Mouse (Mus musculus): ENCODE results near the gene Syne1. TPM values are rescaled to one million over a fixed set of nuclear protein-coding genes. Genes with fewer than 3 reads are reported as not detected.

Syne1 gene
- polyA plus RNA-seq, 1 experiment from 2014 or later: 19.6 TPM

DNA sequence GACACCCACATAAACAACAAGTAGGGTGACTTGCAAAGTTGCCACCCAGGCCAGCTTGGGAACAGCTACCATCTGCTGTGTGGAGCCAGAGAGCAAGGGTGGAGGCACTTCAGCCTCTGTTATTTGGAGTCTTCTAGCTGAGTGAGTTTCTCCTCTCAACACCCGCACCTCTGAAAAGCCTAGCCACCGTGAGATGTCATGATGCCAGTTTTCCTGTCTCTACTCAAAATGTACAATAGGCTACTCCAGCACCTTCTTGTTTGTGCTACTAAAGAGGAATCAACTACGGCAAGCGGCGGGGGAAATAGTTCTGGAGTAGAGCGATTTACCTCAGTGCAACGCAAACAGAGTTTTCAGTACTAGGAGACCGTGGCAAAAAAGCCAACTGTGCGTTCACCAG, 3.5 kb downstream of the Syne1 start:
- H3K27me3 ChIP-seq (ENCODE audit: control insufficient read depth, insufficient read depth, low read depth, low read length): no peaks in the 10 kb centered on the region
- no peak overlapping the region for H3K9ac ChIP-seq (ENCODE audit: low read depth, low read length)
- no peaks in the 10 kb centered on the region for H3K36me3 ChIP-seq (ENCODE audit: control insufficient read depth, insufficient read depth, low read length)
- no peak overlapping the region for H3K4me3 ChIP-seq (ENCODE audit: low read depth, low read length)
- H3K9me3 ChIP-seq (replicated peaks; ENCODE audit: control insufficient read depth, low read length, poor library complexity, severe bottlenecking): no peaks in the 10 kb centered on the region
- WGBS: 93% methylated on average over 9 of the region's 9 CpGs
- no peak for ATAC-seq
- no peak overlapping the region for H3K4me2 ChIP-seq (ENCODE audit: low read length)
- peaks cover 8% of the 10 kb centered on the region; the same call in 1 of the 2 replicates for H3K4me1 ChIP-seq (ENCODE audit: control insufficient read depth, insufficient read depth, low read length)
- H3K27ac ChIP-seq (ENCODE audit: low read length): no peak overlapping the region

- Histone ChIP-seq H3K27ac (ENCODE audit: low read length) (no peak overlapping the region), H3K4me1 (ENCODE audit: control insufficient read depth, insufficient read depth, low read length) (peaks cover 8% of the 10 kb centered on the region; the same call in 1 of the 2 replicates), H3K27me3 (ENCODE audit: control insufficient read depth, insufficient read depth, low read depth, low read length) (no peaks in the 10 kb centered on the region), H3K9ac (ENCODE audit: low read depth, low read length) (no peak overlapping the region), H3K4me2 (ENCODE audit: low read length) (no peak overlapping the region), H3K9me3 (replicated peaks; ENCODE audit: control insufficient read depth, low read length, poor library complexity, severe bottlenecking) (no peaks in the 10 kb centered on the region), H3K36me3 (ENCODE audit: control insufficient read depth, insufficient read depth, low read length) (0 out of 2 replicates have a peak, but pooled peaks cover under 1% of the 10 kb centered on the region), H3K4me3 (ENCODE audit: low read depth, low read length) (no peak overlapping the region)
- WGBS: 95% methylated on average over 5 of the region's 5 CpGs
- ATAC-seq: no peak
Measured at GRCm38 (mm10) chr10:5546428-5546827, 4.9 kb downstream of the Syne1 start.

- no peaks in the 10 kb centered on the region for H3K9me3 ChIP-seq (replicated peaks; ENCODE audit: control insufficient read depth, low read length, poor library complexity, severe bottlenecking)
- H3K27me3 ChIP-seq (ENCODE audit: control insufficient read depth, insufficient read depth, low read depth, low read length): no peaks in the 10 kb centered on the region
- no peaks in the 10 kb centered on the region for H3K4me1 ChIP-seq (ENCODE audit: control insufficient read depth, insufficient read depth, low read length)
- H3K9ac ChIP-seq (ENCODE audit: low read depth, low read length): no peak overlapping the region
- H3K36me3 ChIP-seq (ENCODE audit: control insufficient read depth, insufficient read depth, low read length): no peaks in the 10 kb centered on the region
- 90% methylated on average over 1 of the region's 1 CpGs for WGBS
- no peak overlapping the region for H3K27ac ChIP-seq (ENCODE audit: low read length)
- H3K4me2 ChIP-seq (ENCODE audit: low read length): no peak overlapping the region
- no peak overlapping the region for H3K4me3 ChIP-seq (ENCODE audit: low read depth, low read length)
- no peak for ATAC-seq
Measured at GRCm38 (mm10) chr10:5528284-5528683, 23.0 kb downstream of the Syne1 start.

- ATAC-seq: no peak
- H3K9ac ChIP-seq (ENCODE audit: low read depth, low read length): no peak overlapping the region
- WGBS: 70% methylated on average over 4 of the region's 4 CpGs
- H3K27ac ChIP-seq (ENCODE audit: low read length): no peak overlapping the region
- no peak overlapping the region for H3K4me3 ChIP-seq (ENCODE audit: low read depth, low read length)
- no peaks in the 10 kb centered on the region for H3K27me3 ChIP-seq (ENCODE audit: control insufficient read depth, insufficient read depth, low read depth, low read length)
- no peaks in the 10 kb centered on the region for H3K4me1 ChIP-seq (ENCODE audit: control insufficient read depth, insufficient read depth, low read length)
- H3K36me3 ChIP-seq (ENCODE audit: control insufficient read depth, insufficient read depth, low read length): no peaks in the 10 kb centered on the region
- no peaks in the 10 kb centered on the region for H3K9me3 ChIP-seq (replicated peaks; ENCODE audit: control insufficient read depth, low read length, poor library complexity, severe bottlenecking)
- no peak overlapping the region for H3K4me2 ChIP-seq (ENCODE audit: low read length)
Measured at GRCm38 (mm10) chr10:5527634-5528033, 23.6 kb downstream of the Syne1 start.

DNA sequence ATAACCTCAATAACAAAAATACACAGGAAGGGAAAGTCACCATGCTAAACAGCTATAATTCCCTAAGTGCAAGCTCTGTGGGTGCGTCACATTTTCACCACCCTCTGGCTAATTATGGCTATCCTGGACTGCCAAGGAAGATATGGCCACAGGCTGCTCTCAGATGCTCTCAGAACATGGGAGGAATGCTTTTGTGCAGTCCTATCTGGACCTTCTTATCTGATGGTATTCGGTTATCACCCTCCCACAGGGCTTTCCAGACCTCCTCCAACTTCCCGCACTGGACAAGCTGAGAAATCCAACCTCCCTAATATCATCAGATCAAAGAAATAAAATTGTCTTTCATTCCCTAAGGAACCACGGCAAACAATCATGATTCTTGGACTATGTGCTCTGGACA, 28.4 kb downstream of the Syne1 start:
- Histone ChIP-seq H3K36me3 (ENCODE audit: control insufficient read depth, insufficient read depth, low read length) (no peaks in the 10 kb centered on the region), H3K4me2 (ENCODE audit: low read length) (no peak overlapping the region), H3K9me3 (replicated peaks; ENCODE audit: control insufficient read depth, low read length, poor library complexity, severe bottlenecking) (no peaks in the 10 kb centered on the region), H3K27me3 (ENCODE audit: control insufficient read depth, insufficient read depth, low read depth, low read length) (no peaks in the 10 kb centered on the region), H3K27ac (ENCODE audit: low read length) (no peak overlapping the region), H3K4me1 (ENCODE audit: control insufficient read depth, insufficient read depth, low read length) (no peaks in the 10 kb centered on the region), H3K4me3 (ENCODE audit: low read depth, low read length) (no peak overlapping the region), H3K9ac (ENCODE audit: low read depth, low read length) (no peak overlapping the region)
- ATAC-seq: no peak
- WGBS: 88% methylated on average over 4 of the region's 4 CpGs

DNA sequence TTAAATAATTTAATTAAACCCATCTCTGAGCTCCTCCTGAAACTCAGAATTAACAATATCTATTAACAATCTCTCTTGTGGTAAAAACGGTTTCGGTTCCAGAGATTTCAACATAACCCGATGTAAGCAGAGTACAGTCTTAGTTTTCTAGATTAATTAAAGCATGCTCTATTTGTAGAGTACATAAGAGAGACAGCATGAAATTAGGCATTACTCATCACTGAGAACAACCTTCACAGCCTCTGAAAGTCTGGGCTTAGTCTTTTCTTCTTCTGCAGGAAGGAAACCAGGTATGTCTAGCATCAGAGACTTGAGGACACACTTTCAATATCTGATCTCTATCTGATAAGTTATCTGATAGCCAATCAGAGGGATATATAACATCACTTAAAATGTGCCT, 29.0 kb downstream of the Syne1 start:
- no peaks in the 10 kb centered on the region for H3K4me1 ChIP-seq (ENCODE audit: control insufficient read depth, insufficient read depth, low read length)
- no peak overlapping the region for H3K4me3 ChIP-seq (ENCODE audit: low read depth, low read length)
- no peaks in the 10 kb centered on the region for H3K27me3 ChIP-seq (ENCODE audit: control insufficient read depth, insufficient read depth, low read depth, low read length)
- H3K4me2 ChIP-seq (ENCODE audit: low read length): no peak overlapping the region
- no peak overlapping the region for H3K27ac ChIP-seq (ENCODE audit: low read length)
- no peak for ATAC-seq
- WGBS: 93% methylated on average over 3 of the region's 3 CpGs
- no peaks in the 10 kb centered on the region for H3K9me3 ChIP-seq (replicated peaks; ENCODE audit: control insufficient read depth, low read length, poor library complexity, severe bottlenecking)
- H3K36me3 ChIP-seq (ENCODE audit: control insufficient read depth, insufficient read depth, low read length): no peaks in the 10 kb centered on the region
- no peak overlapping the region for H3K9ac ChIP-seq (ENCODE audit: low read depth, low read length)

DNA sequence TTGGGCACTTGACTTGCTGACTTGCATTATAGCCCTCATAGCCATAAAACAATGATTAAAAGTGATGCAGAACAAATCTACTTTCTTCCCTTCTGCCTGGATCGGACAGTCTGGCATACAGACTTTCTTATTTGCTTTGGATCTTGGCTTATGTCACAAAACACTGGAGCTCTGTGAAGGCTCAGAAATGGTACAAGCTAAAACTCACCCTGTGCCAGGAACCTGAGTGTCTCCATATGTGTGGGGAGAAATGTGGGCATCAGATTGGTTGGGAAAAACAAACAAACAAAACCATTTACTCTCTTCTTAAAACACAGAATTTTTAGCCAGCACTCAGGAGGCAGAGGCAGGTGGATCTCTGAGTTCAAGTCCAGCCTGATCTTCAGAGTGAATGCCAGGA, 30.6 kb downstream of the Syne1 start:
- WGBS: 68% methylated on average over 1 of the region's 1 CpGs
- H3K27ac ChIP-seq (ENCODE audit: low read length): no peak overlapping the region
- H3K27me3 ChIP-seq (ENCODE audit: control insufficient read depth, insufficient read depth, low read depth, low read length): no peaks in the 10 kb centered on the region
- H3K4me1 ChIP-seq (ENCODE audit: control insufficient read depth, insufficient read depth, low read length): no peaks in the 10 kb centered on the region
- no peaks in the 10 kb centered on the region for H3K9me3 ChIP-seq (replicated peaks; ENCODE audit: control insufficient read depth, low read length, poor library complexity, severe bottlenecking)
- no peak overlapping the region for H3K4me2 ChIP-seq (ENCODE audit: low read length)
- H3K4me3 ChIP-seq (ENCODE audit: low read depth, low read length): no peak overlapping the region
- H3K36me3 ChIP-seq (ENCODE audit: control insufficient read depth, insufficient read depth, low read length): no peaks in the 10 kb centered on the region
- ATAC-seq: no peak
- no peak overlapping the region for H3K9ac ChIP-seq (ENCODE audit: low read depth, low read length)

DNA sequence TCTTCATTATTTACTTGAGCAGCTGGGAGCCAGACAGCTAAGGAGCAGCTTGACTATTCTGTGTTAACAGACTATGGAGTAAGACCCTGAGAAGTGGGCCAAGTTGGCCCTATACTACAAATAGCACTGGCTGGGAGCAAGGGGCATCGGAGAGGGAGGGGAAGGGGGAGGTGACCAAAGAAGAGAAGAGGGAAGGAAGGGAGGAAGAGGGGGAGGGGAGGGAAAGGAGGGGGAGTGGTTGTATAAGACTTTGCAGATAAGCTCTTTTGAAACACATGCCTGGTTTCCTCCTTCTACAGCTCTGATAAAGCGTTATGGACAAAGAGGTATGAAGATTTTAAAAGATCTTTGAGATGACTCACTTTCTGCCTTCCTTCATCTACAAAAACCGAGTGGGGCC, 36.0 kb downstream of the Syne1 start:
- ATAC-seq: no peak

GRCm38 (mm10) chr10:5514134-5514533, 37.1 kb downstream of the Syne1 start:
- no peak overlapping the region for H3K27ac ChIP-seq (ENCODE audit: low read length)
- no peak overlapping the region for H3K4me3 ChIP-seq (ENCODE audit: low read depth, low read length)
- H3K4me1 ChIP-seq (ENCODE audit: control insufficient read depth, insufficient read depth, low read length): no peaks in the 10 kb centered on the region
- WGBS: 86% methylated on average over 8 of the region's 8 CpGs
- ATAC-seq: no peak
- no peak overlapping the region for H3K9ac ChIP-seq (ENCODE audit: low read depth, low read length)
- H3K36me3 ChIP-seq (ENCODE audit: control insufficient read depth, insufficient read depth, low read length): no peaks in the 10 kb centered on the region
- H3K9me3 ChIP-seq (replicated peaks; ENCODE audit: control insufficient read depth, low read length, poor library complexity, severe bottlenecking): no peaks in the 10 kb centered on the region
- H3K27me3 ChIP-seq (ENCODE audit: control insufficient read depth, insufficient read depth, low read depth, low read length): no peaks in the 10 kb centered on the region
- no peak overlapping the region for H3K4me2 ChIP-seq (ENCODE audit: low read length)

More for the DNA sequence above, 36.0 kb downstream of the Syne1 start:
- Histone ChIP-seq H3K4me2 (ENCODE audit: low read length) (no peak overlapping the region), H3K4me1 (ENCODE audit: control insufficient read depth, insufficient read depth, low read length) (no peaks in the 10 kb centered on the region), H3K9ac (ENCODE audit: low read depth, low read length) (no peak overlapping the region), H3K27ac (ENCODE audit: low read length) (no peak overlapping the region), H3K9me3 (replicated peaks; ENCODE audit: control insufficient read depth, low read length, poor library complexity, severe bottlenecking) (no peaks in the 10 kb centered on the region), H3K4me3 (ENCODE audit: low read depth, low read length) (no peak overlapping the region), H3K36me3 (ENCODE audit: control insufficient read depth, insufficient read depth, low read length) (no peaks in the 10 kb centered on the region), H3K27me3 (ENCODE audit: control insufficient read depth, insufficient read depth, low read depth, low read length) (no peaks in the 10 kb centered on the region)
- 10% methylated on average over 3 of the region's 3 CpGs for WGBS

- Histone ChIP-seq H3K4me3 (ENCODE audit: low read depth, low read length) (no peak overlapping the region), H3K4me2 (ENCODE audit: low read length) (no peak overlapping the region), H3K9ac (ENCODE audit: low read depth, low read length) (no peak overlapping the region), H3K27ac (ENCODE audit: low read length) (no peak overlapping the region), H3K4me1 (ENCODE audit: control insufficient read depth, insufficient read depth, low read length) (no peaks in the 10 kb centered on the region), H3K36me3 (ENCODE audit: control insufficient read depth, insufficient read depth, low read length) (no peaks in the 10 kb centered on the region), H3K27me3 (ENCODE audit: control insufficient read depth, insufficient read depth, low read depth, low read length) (no peaks in the 10 kb centered on the region), H3K9me3 (replicated peaks; ENCODE audit: control insufficient read depth, low read length, poor library complexity, severe bottlenecking) (no peaks in the 10 kb centered on the region)
- ATAC-seq: no peak
Measured at GRCm38 (mm10) chr10:5512285-5512684, 39.0 kb downstream of the Syne1 start.
